Mouse (Mus musculus): ENCODE measurements at regions not wholly inside any gene's neighbourhood (a gene's known extent, or its start where the extent isn't known, plus 50 kb on each side); places are given as distances from the start of the nearest gene placed in this dataset. TPM values are rescaled to one million over a fixed set of nuclear protein-coding genes. Genes with fewer than 3 reads are reported as not detected.

- Histone ChIP-seq H3K9me3 (ENCODE audit: low read length) (no peaks in the 10 kb centered on the region), H3K27me3 (ENCODE audit: insufficient read depth, low read length) (no peaks in the 10 kb centered on the region), H3K36me3 (ENCODE audit: insufficient read depth, low read length) (no peaks in the 10 kb centered on the region), H3K9ac (replicated peaks; ENCODE audit: low read length, poor library complexity, severe bottlenecking) (no peak overlapping the region), H3K4me3 (ENCODE audit: low read depth, low read length) (no peak overlapping the region), H3K27ac (ENCODE audit: low read depth, low read length) (no peak overlapping the region), H3K4me2 (ENCODE audit: low read depth, low read length, poor library complexity, severe bottlenecking) (no peak overlapping the region), H3K4me1 (ENCODE audit: insufficient read depth, low read length) (no peaks in the 10 kb centered on the region)
- 3% methylated on average over 6 of the region's 6 CpGs for WGBS
- peak; percentile 89 for TF ChIP-seq CTCF (IDR thresholded peaks at IDR 0.05)
- ATAC-seq (ENCODE audit: low FRiP score), result peak; percentile 66; the same call in 1 of the 2 replicates
- peak; percentile 85 for DNase-seq (ENCODE audit: low spot score)
These were observed 61.5 kb upstream of the Dab2 start for GRCm38 (mm10) chr15:6238133-6238532.

GRCm38 (mm10) chr15:6238755-6239154 lies 60.8 kb upstream of the Dab2 start:
- Histone ChIP-seq H3K27me3 (ENCODE audit: insufficient read depth, low read length) (no peaks in the 10 kb centered on the region), H3K4me3 (ENCODE audit: low read depth, low read length) (no peak overlapping the region), H3K27ac (ENCODE audit: low read depth, low read length) (no peak overlapping the region), H3K4me1 (ENCODE audit: insufficient read depth, low read length) (no peaks in the 10 kb centered on the region), H3K9ac (replicated peaks; ENCODE audit: low read length, poor library complexity, severe bottlenecking) (no peak overlapping the region), H3K4me2 (ENCODE audit: low read depth, low read length, poor library complexity, severe bottlenecking) (no peak overlapping the region), H3K36me3 (ENCODE audit: insufficient read depth, low read length) (no peaks in the 10 kb centered on the region), H3K9me3 (ENCODE audit: low read length) (no peaks in the 10 kb centered on the region)
- ATAC-seq (ENCODE audit: low FRiP score), result no peak
- DNase-seq (ENCODE audit: low spot score), result no peak
- 91% methylated on average over 3 of the region's 3 CpGs for WGBS
- TF ChIP-seq CTCF (IDR thresholded peaks at IDR 0.05), result no peak

GRCm38 (mm10) chr15:6242132-6242531 lies 57.5 kb upstream of the Dab2 start:
- Histone ChIP-seq H3K9me3 (ENCODE audit: low read length) (no peaks in the 10 kb centered on the region), H3K4me2 (ENCODE audit: low read depth, low read length, poor library complexity, severe bottlenecking) (no peak overlapping the region), H3K27ac (ENCODE audit: low read depth, low read length) (no peak overlapping the region), H3K4me3 (ENCODE audit: low read depth, low read length) (no peak overlapping the region), H3K27me3 (ENCODE audit: insufficient read depth, low read length) (no peaks in the 10 kb centered on the region), H3K4me1 (ENCODE audit: insufficient read depth, low read length) (no peaks in the 10 kb centered on the region), H3K36me3 (ENCODE audit: insufficient read depth, low read length) (no peaks in the 10 kb centered on the region), H3K9ac (replicated peaks; ENCODE audit: low read length, poor library complexity, severe bottlenecking) (no peak overlapping the region)
- TF ChIP-seq CTCF (IDR thresholded peaks at IDR 0.05), result no peak
- WGBS, result 82% methylated on average over 4 of the region's 4 CpGs
- DNase-seq (ENCODE audit: low spot score) (no peak), ATAC-seq (ENCODE audit: low FRiP score) (no peak)

- H3K4me2 ChIP-seq (ENCODE audit: low read depth, low read length, poor library complexity, severe bottlenecking), result no peak overlapping the region
- H3K4me1 ChIP-seq (ENCODE audit: insufficient read depth, low read length), result no peaks in the 10 kb centered on the region
- no peaks in the 10 kb centered on the region for H3K9me3 ChIP-seq (ENCODE audit: low read length)
- ATAC-seq (ENCODE audit: low FRiP score) (no peak), DNase-seq (ENCODE audit: low spot score) (no peak)
- TF ChIP-seq CTCF (IDR thresholded peaks at IDR 0.05), result no peak
- H3K27ac ChIP-seq (ENCODE audit: low read depth, low read length), result no peak overlapping the region
- 27% methylated on average over 7 of the region's 7 CpGs for WGBS
- H3K4me3 ChIP-seq (ENCODE audit: low read depth, low read length), result no peak overlapping the region
- no peaks in the 10 kb centered on the region for H3K27me3 ChIP-seq (ENCODE audit: insufficient read depth, low read length)
- no peaks in the 10 kb centered on the region for H3K36me3 ChIP-seq (ENCODE audit: insufficient read depth, low read length)
- H3K9ac ChIP-seq (replicated peaks; ENCODE audit: low read length, poor library complexity, severe bottlenecking), result no peak overlapping the region
These were observed 55.2 kb upstream of the Dab2 start for GRCm38 (mm10) chr15:6244401-6244800.

- H3K4me3 ChIP-seq (ENCODE audit: low read depth, low read length), result no peak overlapping the region
- H3K27me3 ChIP-seq (ENCODE audit: insufficient read depth, low read length), result no peaks in the 10 kb centered on the region
- ATAC-seq (ENCODE audit: low FRiP score) (no peak), DNase-seq (ENCODE audit: low spot score) (peak; percentile 14)
- H3K36me3 ChIP-seq (ENCODE audit: insufficient read depth, low read length), result no peaks in the 10 kb centered on the region
- 74% methylated on average over 9 of the region's 9 CpGs for WGBS
- no peaks in the 10 kb centered on the region for H3K9me3 ChIP-seq (ENCODE audit: low read length)
- H3K27ac ChIP-seq (ENCODE audit: low read depth, low read length), result no peak overlapping the region
- no peak for TF ChIP-seq CTCF (IDR thresholded peaks at IDR 0.05)
- H3K9ac ChIP-seq (replicated peaks; ENCODE audit: low read length, poor library complexity, severe bottlenecking), result 0 out of 2 replicates have a peak overlapping the region, but pooled peaks have one; percentile 29
- no peaks in the 10 kb centered on the region for H3K4me1 ChIP-seq (ENCODE audit: insufficient read depth, low read length)
- H3K4me2 ChIP-seq (ENCODE audit: low read depth, low read length, poor library complexity, severe bottlenecking), result no peak overlapping the region
These were observed 53.4 kb upstream of the Dab2 start for GRCm38 (mm10) chr15:6245950-6246894.

- Histone ChIP-seq H3K9me3 (ENCODE audit: low read length) (no peaks in the 10 kb centered on the region), H3K4me2 (ENCODE audit: low read depth, low read length, poor library complexity, severe bottlenecking) (no peak overlapping the region), H3K4me3 (ENCODE audit: low read depth, low read length) (no peak overlapping the region), H3K27ac (ENCODE audit: low read depth, low read length) (no peak overlapping the region), H3K9ac (replicated peaks; ENCODE audit: low read length, poor library complexity, severe bottlenecking) (no peak overlapping the region), H3K4me1 (ENCODE audit: insufficient read depth, low read length) (no peaks in the 10 kb centered on the region), H3K36me3 (ENCODE audit: insufficient read depth, low read length) (no peaks in the 10 kb centered on the region), H3K27me3 (ENCODE audit: insufficient read depth, low read length) (no peaks in the 10 kb centered on the region)
- ATAC-seq (ENCODE audit: low FRiP score) (no peak), DNase-seq (ENCODE audit: low spot score) (no peak)
- 84% methylated on average over 4 of the region's 4 CpGs for WGBS
- no peak for TF ChIP-seq CTCF (IDR thresholded peaks at IDR 0.05)
These were observed 51.1 kb upstream of the Dab2 start for GRCm38 (mm10) chr15:6248470-6248869.

Small RNA genes lying in the stretch of these regions (microRNA-seq; reads per million reads assigned to microRNA genes)
- not detected for gene Gm27760 (ENCODE audit: borderline number of aligned reads)

Measured in midbrain, postnatal 0 days (tissue).